Mouse (Mus musculus): ENCODE results near the gene Pdlim3.

DNA sequence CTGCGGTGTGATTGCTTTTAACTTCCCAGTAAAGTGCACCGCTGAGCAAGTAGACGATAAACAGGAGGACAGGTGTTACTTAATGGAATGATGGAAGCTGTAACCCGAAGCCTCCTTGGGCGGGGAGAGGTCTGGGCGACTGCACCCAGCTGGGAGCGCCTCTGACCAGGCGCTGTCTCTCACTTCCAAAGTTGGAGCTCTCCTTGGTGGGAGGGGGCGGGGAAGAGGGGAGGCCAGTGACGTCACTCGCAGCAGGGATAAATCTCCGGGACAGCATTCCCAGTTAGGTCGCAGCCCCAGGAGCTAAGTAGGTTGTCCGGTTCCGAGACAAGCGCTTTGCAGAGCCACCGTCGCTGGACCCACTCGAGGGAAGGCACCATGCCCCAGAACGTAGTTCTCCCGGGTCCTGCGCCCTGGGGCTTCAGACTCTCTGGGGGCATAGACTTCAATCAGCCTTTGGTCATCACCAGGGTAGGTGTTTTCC lies at the start of gene Pdlim3:
- no peak for TF ChIP-seq POLR2A (IDR thresholded peaks at IDR 0.05; ENCODE audit: control insufficient read depth, extremely low read depth, insufficient read depth, low read length, poor library complexity)
- no peak for TF ChIP-seq CTCF (IDR thresholded peaks at IDR 0.05; ENCODE audit: borderline replicate concordance, control insufficient read depth, extremely low read depth, insufficient read depth, low read length, poor library complexity)

Data from thymus, adult 2 months (tissue).